Mouse (Mus musculus): Measurements from ENCODE around the gene Arhgap45. TPM values are rescaled to one million over a fixed set of nuclear protein-coding genes. Genes with fewer than 3 reads are reported as not detected.

Gene Arhgap45
- total RNA-seq, 2 experiments from 2014 or later, result 4.0 to 4.1 TPM

DNA sequence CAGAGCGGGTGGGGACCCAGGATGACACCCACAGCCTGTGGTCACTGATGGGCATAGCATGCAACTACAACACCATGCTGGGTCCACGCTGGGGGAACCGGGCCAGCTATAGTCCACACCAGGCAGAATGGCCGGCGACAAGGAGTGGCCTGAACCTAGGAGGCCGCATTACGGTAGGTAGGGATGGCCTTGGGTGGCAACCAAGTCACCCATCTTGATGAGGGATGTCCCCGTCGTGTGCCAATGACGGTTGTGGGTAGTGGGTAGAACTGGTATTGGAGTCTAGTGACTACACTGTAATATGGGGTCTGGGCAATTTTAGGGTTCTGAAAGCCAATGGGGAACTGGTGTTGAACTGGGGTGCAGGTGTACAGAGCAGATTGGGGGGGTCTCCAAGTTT is 478 bp downstream of the Arhgap45 start:
- no peak for DNase-seq

DNA sequence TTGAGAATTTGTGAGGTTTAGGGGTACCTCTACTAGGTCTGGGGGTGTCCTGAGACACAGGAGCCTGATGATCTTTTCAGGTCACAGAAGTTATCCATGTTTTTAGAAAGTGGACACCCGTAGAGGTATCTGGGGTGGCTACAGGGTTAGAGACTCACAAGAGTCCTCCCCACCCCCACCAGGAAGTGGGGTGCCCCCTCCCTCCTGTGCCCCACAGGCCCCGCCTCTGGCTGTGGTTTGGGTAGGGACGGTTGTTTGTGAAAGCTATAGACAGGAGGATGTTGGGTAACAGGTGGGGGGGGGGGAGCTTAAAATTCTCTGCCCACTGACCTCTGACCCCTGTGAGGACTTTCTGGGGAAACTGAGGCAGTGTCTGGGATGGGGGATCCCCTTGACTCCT is 908 bp downstream of the Arhgap45 start:
- no peak for DNase-seq

- no peak for DNase-seq
These were observed 1.3 kb downstream of the Arhgap45 start for GRCm38 (mm10) chr10:80017771-80018170.

DNA sequence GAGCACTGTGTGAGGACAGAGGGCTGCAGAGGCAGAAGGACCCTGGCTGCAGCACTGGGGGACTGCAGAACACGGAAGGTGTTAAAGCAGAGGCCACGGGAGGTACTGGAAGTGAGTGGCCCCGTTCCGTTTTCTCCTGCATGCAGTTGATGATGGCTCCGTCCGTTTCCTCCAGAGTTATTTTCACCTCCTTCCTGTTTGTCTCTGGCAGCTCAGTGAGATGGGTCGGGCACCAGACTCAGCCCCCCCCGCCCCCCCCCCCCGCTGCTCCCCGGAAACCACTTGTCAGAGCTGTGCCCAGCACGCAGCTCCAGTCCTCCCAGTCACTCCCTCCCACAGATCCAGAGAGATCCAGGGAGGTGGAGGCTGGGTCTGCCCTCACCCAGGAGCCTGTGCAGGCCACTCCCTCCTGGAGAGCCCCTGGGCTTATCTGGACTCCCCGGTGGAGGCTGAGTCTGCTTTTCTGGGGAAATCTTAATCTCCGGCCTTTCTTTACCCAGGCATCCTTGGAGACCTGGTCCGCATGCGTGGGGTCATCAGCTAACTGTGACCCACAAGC is 2.4 kb downstream of the Arhgap45 start:
- peak; percentile 44 for DNase-seq

- no peak for DNase-seq
These were observed 3.1 kb downstream of the Arhgap45 start for GRCm38 (mm10) chr10:80019471-80020131.

GRCm38 (mm10) chr10:80020191-80020590 is 3.7 kb downstream of the Arhgap45 start:
- DNase-seq, result no peak

- no peak for DNase-seq
These were observed 4.3 kb downstream of the Arhgap45 start for GRCm38 (mm10) chr10:80020603-80021319.

DNA sequence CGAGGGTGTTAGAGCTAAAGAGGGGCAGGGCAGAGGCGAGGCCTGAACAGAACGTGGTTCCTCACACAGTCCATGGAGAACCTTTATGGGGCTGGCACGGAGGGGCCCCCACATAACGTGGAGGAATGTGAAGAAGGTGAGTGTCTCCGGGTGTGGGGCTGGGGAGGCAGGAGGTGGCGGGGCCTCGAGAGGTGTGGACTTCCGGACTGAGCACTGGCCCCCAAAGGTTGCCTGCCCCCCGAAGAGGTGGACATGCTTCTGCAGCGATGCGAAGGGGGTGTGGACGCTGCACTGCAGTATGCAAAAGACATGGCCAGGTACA is 4.8 kb downstream of the Arhgap45 start:
- DNase-seq, result no peak

DNA sequence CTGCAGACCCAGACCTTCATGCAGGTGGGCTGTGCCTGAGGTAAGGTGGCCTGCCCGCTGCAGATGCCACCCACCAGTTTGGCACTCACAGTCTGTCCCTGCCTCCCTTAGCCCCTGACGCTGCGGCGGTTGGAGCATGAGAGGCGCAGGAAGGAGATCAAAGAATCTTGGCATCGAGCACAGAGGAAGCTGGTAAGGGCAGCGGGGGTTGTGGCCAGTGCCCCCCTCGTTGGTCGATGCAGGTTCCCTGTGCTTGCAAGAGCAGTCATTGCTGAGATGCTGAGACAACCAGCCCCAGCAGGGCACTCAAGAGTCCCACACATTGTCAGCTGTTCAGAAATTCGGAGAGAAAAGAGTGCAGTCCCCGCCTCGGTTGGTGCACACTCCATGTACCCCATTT is 5.7 kb downstream of the Arhgap45 start:
- no peak for DNase-seq

DNA sequence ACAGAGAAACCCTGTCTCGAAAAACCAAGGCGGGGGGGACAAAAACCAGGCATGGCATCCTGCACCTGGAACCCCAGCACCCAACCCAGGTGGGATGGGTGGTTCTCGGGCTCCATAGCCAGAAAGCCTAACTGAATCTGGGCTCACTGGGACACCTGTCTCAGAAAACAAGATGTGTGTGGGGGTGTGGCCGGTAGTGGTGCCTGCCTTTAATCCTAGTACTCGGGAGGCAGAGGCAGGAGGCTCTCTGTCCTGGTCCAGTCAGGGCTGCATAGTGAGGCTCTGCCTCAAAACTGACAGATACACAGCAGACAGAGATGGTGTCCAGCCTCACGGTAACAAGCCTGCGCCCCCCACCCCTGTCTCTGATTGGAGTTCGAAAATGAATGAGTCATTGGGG is 6.4 kb downstream of the Arhgap45 start:
- no peak for DNase-seq

DNA sequence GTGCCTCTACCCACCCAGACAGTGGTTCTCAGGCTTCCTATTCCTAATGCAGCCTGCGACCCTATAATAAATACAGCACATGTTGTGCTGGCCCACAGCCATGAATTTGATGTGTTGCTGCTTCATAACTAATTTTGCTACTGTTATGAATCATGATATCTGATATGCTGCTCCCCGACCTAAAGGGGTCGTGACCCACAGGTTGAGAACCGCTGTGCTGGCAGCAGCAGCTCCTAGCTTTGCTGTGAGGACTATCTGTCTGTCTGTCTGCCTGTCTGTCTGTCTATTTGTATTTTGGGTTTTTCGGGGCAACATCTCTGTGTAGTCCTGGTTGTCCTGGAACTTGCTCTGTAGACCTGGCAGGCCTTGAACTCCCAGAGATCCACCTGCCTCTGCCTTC is 7.3 kb downstream of the Arhgap45 start:
- no peak for DNase-seq

GRCm38 (mm10) chr10:80024229-80025043 is 8.0 kb downstream of the Arhgap45 start:
- DNase-seq, result no peak

DNA sequence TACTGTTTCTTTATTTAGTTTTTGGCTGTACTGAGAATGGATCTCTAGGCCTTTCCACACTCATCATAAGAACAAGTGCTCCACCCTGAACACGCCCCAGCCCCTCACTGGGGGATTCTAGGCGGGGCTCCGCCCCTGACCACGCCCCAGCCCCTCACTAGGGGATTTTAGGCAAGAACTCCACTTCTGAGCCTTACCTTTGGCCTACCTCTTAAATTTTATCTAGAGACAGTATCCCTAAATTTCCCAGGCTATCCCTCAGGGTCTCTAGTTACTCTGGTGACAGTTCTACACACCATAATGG is 8.5 kb downstream of the Arhgap45 start:
- no peak for DNase-seq

DNA sequence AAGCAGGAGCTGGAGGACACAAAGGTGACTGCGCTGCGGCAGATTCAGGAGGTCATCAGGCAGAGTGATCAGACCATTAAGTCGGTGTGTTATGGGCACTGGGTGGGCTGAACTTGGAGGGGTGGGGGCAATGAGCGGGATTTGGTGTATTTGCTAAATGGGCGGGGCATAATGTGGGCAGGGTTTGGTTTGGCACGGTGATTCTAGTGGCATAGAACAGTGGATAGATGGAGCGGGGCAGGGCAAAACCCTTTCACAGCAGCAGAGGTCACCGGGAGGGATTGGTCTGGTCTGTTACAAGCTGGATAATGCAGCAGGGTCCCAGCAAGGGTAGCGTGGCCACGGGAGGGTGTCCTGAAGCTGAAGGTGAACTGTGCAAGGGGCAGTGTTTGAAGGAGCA is 9.0 kb downstream of the Arhgap45 start:
- no peak for DNase-seq

- no peak for DNase-seq
These were observed 9.4 kb downstream of the Arhgap45 start for GRCm38 (mm10) chr10:80025889-80026288.

DNA sequence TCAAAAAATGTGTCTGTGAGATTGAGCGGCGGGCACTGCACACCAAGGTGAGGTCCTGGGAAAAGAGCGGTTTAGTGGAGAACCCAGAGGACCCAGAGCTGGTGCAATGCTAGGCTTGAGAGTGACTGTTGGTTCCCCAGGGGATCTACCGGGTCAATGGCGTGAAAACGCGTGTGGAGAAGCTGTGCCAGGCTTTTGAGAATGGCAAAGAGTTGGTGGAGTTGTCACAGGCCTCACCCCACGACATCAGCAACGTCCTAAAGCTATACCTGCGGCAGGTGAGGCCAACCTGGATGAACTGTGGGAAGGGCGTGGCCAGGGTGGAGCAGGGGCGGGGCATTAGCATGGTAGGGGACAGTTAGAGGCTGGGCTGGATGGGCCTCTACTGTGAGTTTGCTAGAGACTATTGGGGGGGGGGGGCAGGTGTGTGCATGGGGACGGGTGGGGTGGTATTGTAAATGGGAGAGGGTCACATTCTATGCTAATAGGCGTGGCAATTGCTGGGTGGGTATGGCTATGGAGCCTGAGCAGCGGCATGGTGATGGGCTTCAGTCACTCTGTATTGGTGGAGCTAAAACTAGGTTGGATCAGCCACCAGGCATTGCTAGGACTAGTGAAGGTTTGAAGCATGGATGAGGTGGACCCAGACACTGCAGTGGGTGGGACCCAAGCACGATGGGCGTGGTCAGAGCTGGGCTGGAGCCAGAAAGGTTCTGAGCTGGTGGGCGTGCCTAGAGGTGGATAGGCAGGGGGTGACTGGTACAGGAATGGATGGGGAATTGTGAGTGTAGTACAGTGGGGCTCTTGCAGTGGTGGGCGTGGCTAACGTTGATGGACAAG is 11.4 kb downstream of the Arhgap45 start:
- no peak for DNase-seq

- no peak for DNase-seq
These were observed 12.0 kb downstream of the Arhgap45 start for GRCm38 (mm10) chr10:80028521-80028846.

DNA sequence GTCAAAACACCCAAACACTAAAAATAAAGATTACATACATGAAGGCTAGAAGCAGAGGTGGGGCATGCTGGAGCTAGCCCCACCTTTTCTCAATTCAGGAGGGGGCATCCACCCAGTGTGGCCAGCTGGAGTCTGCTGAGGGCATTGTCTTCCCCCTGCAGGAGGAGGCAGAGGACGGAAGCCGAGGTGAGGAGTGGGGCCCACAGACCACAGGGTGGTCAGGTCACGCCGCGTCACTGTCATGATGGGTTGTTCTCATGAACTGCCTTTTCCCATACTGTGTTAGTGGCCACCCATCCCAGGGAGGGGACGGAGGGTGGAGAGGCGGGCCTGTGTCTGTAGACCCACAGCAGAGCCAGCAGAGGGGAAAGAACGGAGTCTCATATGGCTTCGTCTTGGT is 13.7 kb downstream of the Arhgap45 start:
- no peak for DNase-seq

DNA sequence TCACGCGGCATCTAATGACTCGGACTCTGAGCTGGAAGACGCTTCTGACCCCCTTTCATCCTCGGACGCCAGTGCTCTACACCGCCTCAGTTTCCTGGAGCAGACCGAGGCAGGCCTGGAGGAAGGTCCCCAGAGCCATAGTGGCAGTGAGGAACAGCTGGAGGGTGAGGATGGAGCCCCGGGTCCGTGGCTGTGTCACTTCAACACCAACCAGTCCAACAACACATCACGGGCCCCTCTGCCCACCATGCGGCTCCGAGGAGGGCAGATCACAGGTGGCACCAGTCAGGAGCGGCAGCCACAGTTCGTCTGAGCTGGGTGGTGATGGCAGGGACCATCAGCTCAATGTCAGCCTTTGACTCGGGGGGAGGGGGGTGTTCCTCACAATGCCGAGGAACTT is 14.3 kb downstream of the Arhgap45 start:
- DNase-seq, result no peak

DNA sequence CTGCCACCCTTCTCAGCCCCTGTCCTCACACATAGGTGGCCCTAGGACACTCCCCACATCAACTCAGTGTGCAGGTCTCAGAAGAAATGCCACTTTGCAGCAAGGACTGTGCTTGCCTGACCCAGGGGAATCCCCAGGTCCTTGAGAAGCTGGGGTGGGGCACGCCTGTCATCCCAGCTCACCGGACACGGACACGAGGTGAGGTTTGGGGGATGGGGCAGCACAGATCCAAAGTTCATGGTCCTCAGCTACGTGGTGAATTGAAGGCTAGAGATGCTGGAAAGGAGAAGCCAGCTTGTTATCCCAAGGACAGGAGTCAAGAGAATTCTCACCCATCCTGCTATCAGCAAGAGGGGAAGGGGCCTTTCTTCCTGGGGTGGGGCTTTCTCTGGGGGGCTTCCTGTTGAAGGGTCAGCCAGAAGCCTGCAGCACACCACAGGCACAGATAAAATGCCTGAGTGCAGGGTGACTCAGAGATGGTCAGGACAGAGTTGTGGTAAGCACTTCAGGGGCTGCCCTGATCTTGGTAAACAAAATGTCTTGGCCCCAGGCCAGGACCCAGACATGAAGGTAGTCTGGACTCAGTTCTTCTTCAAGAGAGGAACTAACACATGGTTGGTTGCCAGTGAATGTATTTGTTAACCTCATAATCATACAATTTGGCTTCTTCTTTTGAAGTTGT is 16.5 kb downstream of the Arhgap45 start:
- DNase-seq, result peak; percentile 68

- DNase-seq, result peak; percentile 65
These were observed 17.3 kb downstream of the Arhgap45 start for GRCm38 (mm10) chr10:80033511-80034391.
